Mouse (Mus musculus) olfactory bulb, adult 2 months (tissue): ENCODE measurements around the gene Il11ra1. TPM values are rescaled to one million over a fixed set of nuclear protein-coding genes. Genes with fewer than 3 reads are reported as not detected.

Experiments
- H3K27ac ChIP-seq: fragments of 200-500 bp; 2 replicates; pipeline ENCODE4 v1.5.1; 2012; ENCODE audit warnings: low read depth, low read length; ENCODE audit not compliant: insufficient read depth
- H3K4me1 ChIP-seq: fragments of 200-500 bp; 2 replicates; pipeline ENCODE4 v1.6.1; 2012; ENCODE audit warnings: low read length; ENCODE audit not compliant: control insufficient read depth, insufficient read depth
- H3K4me3 ChIP-seq: fragments of 200-500 bp; 2 replicates; pipeline ENCODE4 v1.5.1; 2012; ENCODE audit warnings: mild to moderate bottlenecking, low read depth, low read length, moderate library complexity; ENCODE audit not compliant: insufficient read depth
- CTCF ChIP-seq: fragments of 200-500 bp; IDR thresholded peaks from 2 replicates; pipeline ENCODE4 v1.5.1; 2012; ENCODE audit warnings: low read depth, mild to moderate bottlenecking, low read length, moderate library complexity; ENCODE audit not compliant: insufficient read depth
- POLR2A ChIP-seq: fragments of 200-500 bp; IDR thresholded peaks from 2 replicates; pipeline ENCODE4 v1.6.1; 2012; ENCODE audit warnings: mild to moderate bottlenecking, low read depth, low read length, moderate library complexity; ENCODE audit not compliant: insufficient read depth
- WGBS: fragments of 180-500 bp; shearing (Covaris S2); methylation state at CpG from one replicate; pipeline ENCODE4 v1.1.7; 2018; 5-methylcytosine and 5-hydroxymethylcytosine counted together
- polyA plus RNA-seq: library from polyadenylated mRNA; stranded (reverse); fragments of >200 nt; gene quantifications from 2 replicates; pipeline ENCODE4 v1.2.4, GENCODE M21; 2012; ENCODE audit warnings: low replicate concordance; ENCODE audit not compliant: missing spikeins, insufficient read depth, insufficient read length

Gene Il11ra1
- polyA plus RNA-seq, 1 experiment = not detected

GRCm38 (mm10) chr4:41708192-41708745 is 8.5 kb downstream of the Il11ra1 start:
- WGBS = 36% methylated on average over 8 of the region's 8 CpGs
- Histone ChIP-seq H3K27ac (no peak overlapping the region), H3K4me1 (peaks cover 16% of the 10 kb centered on the region), H3K4me3 (no peak overlapping the region)
- TF ChIP-seq POLR2A = no peak
- TF ChIP-seq CTCF = no peak

GRCm38 (mm10) chr4:41710229-41710628 is 10.4 kb downstream of the Il11ra1 start:
- TF ChIP-seq POLR2A (no peak), CTCF (no peak)
- 69% methylated on average over 4 of the region's 4 CpGs for WGBS
- no peak overlapping the region for H3K27ac ChIP-seq
- peaks cover 12% of the 10 kb centered on the region for H3K4me1 ChIP-seq
- H3K4me3 ChIP-seq = no peak overlapping the region

GRCm38 (mm10) chr4:41711705-41712375 is 12.1 kb downstream of the Il11ra1 start:
- peaks cover 12% of the 10 kb centered on the region for H3K4me1 ChIP-seq
- H3K4me3 ChIP-seq = peak overlapping the region; percentile 94
- no peak overlapping the region for H3K27ac ChIP-seq
- 52% methylated on average over 16 of the region's 16 CpGs for WGBS
- TF ChIP-seq CTCF = no peak
- no peak for TF ChIP-seq POLR2A

- Histone ChIP-seq H3K4me3 (peak overlapping the region; percentile 94), H3K4me1 (peaks cover 12% of the 10 kb centered on the region), H3K27ac (peak overlapping the region; percentile 68)
- TF ChIP-seq CTCF = no peak
- TF ChIP-seq POLR2A = no peak
- 17% methylated on average over 31 of the region's 31 CpGs for WGBS
These were observed 12.8 kb downstream of the Il11ra1 start for GRCm38 (mm10) chr4:41712421-41713196.

GRCm38 (mm10) chr4:41713197-41714067 is 13.6 kb downstream of the Il11ra1 start, which contains the start of gene Rpp25l:
Rpp25l (minus strand) TSS chr4:41713534.
- TF ChIP-seq POLR2A (peak; percentile 91), CTCF (peak; percentile 19; the same call in 1 of the 2 replicates)
- under 1% methylated on average over 61 of the region's 61 CpGs for WGBS
- H3K27ac ChIP-seq = peak within 1 kb of the TSS; percentile 68
- peaks cover 12% of the 10 kb centered on the region for H3K4me1 ChIP-seq
- H3K4me3 ChIP-seq = peak within 1 kb of the TSS; percentile 94

- TF ChIP-seq POLR2A (no peak), CTCF (peak; percentile 48; the same call in 1 of the 2 replicates)
- Histone ChIP-seq H3K4me1 (peaks cover 12% of the 10 kb centered on the region), H3K27ac (no peak overlapping the region), H3K4me3 (no peak overlapping the region)
- WGBS = 7% methylated on average over 8 of the region's 8 CpGs
These were observed 14.5 kb downstream of the Il11ra1 start for GRCm38 (mm10) chr4:41714276-41714675.

GRCm38 (mm10) chr4:41715082-41715481 is 15.3 kb downstream of the Il11ra1 start:
- H3K27ac ChIP-seq = no peak overlapping the region
- peaks cover 12% of the 10 kb centered on the region for H3K4me1 ChIP-seq
- TF ChIP-seq POLR2A = no peak
- TF ChIP-seq CTCF = no peak
- WGBS = 67% methylated on average over 8 of the region's 8 CpGs
- H3K4me3 ChIP-seq = no peak overlapping the region

- Histone ChIP-seq H3K27ac (no peak overlapping the region), H3K4me3 (no peak overlapping the region), H3K4me1 (peaks cover 12% of the 10 kb centered on the region)
- 73% methylated on average over 5 of the region's 5 CpGs for WGBS
- TF ChIP-seq CTCF = no peak
- no peak for TF ChIP-seq POLR2A
These were observed 15.8 kb downstream of the Il11ra1 start for GRCm38 (mm10) chr4:41715596-41715995.
